Mouse (Mus musculus): ENCODE results near the gene Fadd.

The Fadd gene

DNA sequence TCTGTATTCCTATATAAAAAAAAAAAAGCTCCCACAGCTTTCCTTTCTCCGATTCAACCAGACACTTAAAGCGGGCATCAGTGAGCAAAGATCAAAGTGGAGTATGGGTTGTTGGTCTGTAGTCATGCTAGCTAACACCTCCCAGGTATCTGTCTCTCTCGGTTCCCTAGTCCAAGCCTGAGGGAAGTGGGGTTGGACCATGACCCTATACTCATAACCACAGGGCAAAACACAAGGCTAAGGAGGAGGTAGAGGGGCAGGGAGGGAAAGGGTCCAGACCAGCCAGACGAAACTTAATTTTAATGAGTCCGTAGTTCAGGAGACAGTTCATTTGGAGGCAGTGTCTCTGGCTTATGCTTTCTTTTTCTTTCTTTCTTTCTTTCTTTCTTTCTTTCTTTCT is 10.0 kb downstream of the Fadd start:
- DNase-seq = no peak

DNA sequence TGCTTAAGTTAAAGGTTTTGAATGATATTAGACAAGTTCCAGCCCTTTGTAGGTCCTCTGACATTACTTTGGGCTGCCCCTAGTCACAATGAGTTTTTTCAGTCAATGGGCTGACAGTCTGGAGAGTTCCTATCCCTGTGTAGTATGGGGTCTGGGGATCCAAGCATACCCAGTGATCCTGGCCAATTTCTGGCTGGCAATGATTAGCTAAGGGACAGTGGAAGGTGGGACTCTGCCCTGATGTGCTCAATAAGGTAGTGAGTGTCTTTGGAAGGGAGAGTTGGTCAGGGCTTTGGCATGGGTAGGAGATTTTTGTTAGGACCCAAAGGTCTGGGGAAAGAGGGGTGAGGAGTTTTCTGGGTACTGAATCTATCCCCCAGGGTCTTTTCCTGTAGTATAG is 10.7 kb downstream of the Fadd start:
- no peak for DNase-seq

DNA sequence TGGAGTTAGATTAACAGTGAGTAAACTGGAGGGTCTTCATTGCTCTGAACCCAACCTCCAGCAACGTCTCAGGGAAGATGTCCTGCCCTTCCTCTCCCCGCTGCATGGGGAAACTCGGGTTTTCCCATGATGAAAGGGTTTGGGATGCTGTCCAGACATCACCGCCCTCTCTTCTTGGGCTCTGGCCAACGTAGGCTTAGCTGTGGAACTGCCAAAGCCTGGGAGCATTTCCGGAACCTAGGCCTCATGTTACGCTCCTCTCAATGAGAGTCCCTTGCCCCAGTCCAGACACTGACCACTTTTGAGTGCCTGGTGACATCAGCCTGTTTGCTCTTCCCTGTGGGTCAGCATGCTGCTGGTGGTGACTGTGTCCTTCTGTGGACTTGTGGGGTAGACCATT is 12.8 kb downstream of the Fadd start:
- no peak for DNase-seq

DNA sequence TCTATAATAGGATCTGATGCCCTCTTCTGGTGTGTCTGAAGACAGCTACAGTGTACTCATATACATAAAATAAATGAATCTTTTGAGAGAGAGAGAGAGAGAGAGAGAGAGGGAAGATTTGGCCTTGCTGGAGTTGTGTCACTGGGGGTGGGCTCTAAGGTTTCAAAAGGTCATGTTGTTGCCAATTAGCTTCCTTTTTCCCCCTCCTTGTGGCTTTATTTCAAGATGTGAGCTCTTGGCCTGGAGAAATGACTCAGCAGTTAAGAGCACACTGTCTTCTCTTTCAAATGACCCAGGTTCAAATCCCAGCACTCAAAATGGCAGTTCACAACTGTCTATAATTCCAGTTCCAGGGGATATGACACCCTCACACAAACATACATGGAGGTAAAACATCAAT is 14.2 kb downstream of the Fadd start:
- no peak for DNase-seq

DNA sequence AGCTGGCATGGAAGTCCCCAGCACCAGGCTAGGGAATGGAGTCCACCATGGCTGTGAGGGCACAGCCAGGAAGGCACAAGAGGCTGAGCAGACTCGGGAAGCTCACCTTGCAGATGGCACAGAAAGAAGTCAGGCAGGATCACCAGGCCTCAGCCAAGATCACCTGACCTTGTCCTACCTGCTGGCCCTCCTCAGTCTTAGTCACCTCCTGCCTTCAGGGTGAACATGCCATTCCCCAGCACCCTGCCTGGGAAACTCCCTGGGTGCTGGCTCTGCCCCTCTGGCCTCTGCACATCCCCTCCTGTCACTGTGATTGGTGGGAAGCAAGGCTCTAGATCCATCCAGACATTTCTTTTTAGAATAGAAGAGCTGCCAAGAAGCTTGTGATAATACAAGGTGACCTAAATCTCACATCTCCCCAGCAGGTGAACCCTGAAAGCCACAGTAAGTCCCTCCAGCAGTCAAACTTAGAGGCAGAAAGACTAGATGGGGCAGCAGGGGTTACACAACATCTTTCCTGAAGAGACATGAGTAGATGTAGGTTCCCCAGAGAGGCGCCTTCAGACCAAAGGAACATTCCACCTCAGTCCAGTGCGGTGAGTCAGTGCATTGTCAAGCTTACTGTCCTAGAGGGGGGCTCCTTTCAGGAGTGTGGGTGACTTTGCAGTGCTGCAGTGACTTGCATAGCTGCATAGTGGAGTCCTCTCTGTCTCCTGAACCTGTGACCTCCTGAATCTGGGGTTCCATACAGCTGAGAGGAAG is 15.2 kb downstream of the Fadd start:
- no peak for DNase-seq

DNA sequence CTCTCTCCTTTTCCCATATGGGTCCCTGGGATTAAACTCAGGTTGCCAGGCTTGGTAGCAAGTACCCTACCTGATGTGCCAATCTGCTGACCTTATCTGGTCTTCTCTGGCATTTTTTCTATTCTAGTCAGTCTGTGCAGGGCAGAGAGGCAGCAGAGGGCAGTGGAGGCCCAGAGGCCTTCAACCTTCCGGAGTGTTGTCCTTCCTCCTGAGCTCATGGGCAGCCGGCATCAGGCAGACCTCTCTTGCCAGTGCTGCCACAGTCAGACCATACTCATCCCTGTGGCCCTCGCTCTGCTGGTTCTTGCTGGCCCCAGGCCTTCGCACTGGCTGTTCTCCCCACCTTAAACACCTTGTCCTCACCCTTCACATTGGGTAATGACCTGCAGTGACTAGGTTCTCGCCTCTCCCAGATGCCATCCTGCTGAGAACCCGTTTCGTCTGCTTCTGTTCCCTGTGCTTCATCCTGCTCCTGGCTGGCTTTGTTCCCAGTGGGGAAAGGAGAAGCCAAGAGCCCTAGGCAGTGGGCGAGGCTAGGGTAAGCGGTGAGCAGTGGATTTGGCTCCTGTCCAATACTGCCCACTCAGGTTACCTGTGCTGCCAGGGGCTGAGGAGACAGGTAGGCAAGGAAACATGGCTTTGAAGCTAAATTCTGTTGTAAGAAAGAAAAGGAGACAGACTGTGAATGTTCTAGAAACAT is 18.7 kb downstream of the Fadd start:
- DNase-seq = no peak

DNA sequence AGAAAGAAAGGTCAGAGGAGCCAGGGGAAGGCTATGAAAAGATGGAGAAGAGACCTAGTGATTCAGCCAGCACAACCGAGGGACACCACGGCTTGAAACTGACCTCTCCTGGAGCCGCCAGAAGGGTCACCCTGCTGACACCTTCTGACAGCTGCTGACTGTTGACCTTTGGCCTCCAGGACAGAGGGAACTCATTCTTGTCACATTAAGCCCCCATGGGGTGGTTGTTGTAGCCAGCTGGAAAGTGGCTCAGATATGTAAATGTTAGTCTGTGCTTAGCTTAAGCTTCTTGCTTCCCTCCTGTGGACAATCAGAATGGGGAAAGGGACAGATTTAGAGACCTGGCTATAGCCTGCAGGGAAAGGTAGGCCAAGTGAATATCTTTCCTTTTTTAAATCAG is 20.2 kb downstream of the Fadd start:
- no peak for DNase-seq

DNA sequence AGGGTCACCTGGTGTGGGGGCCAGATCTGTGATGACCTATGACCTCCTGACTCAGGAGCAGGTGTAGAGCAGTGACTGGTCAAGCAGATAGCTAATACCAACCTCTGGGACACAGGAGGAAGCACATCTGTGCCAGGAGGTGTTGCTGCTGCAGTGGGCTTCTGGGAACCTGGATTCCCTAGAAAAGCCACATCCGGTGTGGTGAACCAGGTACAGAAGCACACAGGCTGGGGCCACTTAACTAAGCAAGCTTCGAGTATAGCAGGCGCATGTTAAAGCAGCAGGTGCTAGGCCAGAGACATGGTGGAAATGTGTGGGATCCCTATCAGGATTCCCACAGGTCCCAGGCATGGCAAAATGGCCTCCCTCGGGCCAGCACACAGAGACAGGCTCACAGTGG is 21.7 kb downstream of the Fadd start:
- DNase-seq = no peak

DNA sequence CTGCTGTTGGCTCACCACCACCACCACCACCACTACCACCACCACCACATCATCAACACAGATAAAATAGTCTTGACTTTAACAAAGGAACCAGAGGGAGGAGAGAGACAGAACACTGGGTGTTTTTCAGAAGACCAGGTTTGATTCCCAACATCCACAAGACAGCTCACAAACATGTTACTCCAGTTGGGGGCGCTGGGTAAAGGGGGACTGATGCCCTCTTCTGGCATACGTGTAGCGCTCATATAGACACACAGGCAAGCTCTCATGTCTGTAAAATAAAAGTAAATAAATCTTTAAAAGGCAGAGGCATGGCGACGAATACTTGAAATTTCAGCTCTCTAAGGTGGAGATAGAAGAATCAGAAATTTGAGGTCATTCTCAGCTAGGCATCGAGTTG is 23.7 kb downstream of the Fadd start:
- no peak for DNase-seq

DNA sequence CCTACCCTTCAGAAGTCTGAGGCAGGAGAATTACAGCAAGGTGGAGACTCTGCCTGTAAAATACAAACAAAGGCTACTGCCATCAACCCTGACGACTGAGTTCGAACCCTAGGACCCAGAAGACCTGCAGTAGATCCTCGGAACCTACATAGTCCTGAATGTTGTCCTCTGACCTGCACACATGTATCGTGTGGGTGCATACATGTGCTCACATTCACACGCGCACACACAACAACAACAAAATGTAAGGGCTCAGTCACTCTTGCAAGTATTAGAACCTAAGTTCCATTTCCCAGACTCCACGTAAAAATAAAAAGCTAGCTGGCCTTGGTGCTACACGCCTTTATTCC is 28.2 kb downstream of the Fadd start:
- DNase-seq = no peak

DNA sequence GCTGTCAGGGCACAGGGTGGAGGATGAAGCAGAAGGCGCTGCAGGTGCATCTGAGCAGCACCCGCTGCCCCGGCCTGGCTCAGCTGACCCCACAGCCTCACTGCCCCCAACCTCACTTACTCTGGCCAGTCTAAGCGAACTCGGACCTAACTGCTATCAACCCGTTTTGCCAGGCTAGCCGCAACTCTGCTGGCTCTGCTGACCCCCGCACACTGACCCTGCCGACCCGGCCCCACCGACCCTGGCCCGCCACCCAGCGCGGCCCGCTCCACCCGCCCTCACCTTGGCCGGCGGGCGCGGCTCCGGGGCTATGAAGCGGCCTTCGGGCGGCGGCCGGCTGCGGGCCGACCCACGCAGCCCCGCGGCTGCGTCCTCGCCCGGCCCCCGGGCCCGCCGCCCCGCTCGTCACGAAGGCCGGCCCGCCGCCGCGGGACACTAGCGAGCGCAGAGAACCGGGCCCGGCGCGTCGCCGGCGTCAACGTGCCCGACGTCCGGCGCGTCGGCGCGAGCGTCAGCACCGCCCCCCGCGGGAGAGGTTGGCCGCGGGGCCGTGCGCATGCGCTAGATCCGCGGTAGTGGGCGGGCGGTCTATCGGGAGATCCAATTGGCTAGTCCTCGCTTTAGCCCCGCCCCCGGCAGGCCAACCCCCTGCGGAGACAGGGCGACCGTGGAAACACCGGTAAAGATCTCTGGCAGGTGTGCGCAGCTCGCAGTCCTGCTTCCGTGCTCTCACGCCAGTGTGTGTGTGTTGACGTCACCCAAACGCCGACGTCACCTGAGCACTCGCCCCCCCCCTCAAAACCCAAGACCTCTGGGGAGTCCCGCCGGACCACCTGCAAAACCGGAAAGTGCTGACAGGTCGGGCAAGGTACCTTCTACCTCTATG is 28.8 kb downstream of the Fadd start, which contains the start of gene Ppfia1:
Gene Ppfia1 (minus strand): TSS at position 493 of the 886 bp plus-strand sequence.
- peak; percentile 99 to 100 for DNase-seq

DNA sequence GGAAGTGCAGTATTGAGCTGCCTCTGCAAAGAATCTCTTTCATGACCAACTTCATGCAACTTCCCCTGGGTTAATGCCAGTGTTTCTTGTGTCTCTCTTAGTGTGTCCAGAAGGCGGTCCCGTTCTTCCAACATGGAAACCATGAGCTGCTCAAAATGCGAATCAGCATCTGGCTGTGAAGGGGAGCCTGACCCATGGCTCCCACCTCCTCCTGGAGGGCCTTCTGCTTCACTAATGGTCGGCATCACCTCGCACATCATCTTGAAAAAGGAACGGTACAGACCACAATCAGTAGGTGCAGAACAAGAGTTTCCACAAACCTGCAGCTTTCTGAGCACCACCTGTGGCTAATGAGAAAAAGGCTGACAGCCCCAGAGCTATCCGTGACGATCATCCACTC is 30.0 kb downstream of the Fadd start:
- no peak for DNase-seq

DNA sequence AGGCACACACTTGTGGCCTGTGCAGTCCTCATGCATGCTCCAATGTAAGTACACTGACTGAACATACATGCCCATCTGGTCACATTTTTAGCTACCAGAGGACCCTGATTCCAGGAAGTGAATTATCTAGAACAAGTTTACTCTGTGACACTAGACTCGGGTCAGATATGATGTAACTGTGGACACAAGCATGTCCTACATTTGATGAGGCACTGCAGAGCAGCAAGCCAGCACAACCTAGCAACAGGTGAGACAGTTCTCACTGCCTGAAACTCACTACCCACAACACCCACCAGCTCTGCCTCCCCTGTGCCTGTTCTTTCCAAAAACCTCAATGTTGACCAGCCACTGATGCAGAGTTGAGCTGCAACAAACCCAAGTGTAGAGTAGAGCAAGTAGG is 31.5 kb downstream of the Fadd start:
- no peak for DNase-seq

DNA sequence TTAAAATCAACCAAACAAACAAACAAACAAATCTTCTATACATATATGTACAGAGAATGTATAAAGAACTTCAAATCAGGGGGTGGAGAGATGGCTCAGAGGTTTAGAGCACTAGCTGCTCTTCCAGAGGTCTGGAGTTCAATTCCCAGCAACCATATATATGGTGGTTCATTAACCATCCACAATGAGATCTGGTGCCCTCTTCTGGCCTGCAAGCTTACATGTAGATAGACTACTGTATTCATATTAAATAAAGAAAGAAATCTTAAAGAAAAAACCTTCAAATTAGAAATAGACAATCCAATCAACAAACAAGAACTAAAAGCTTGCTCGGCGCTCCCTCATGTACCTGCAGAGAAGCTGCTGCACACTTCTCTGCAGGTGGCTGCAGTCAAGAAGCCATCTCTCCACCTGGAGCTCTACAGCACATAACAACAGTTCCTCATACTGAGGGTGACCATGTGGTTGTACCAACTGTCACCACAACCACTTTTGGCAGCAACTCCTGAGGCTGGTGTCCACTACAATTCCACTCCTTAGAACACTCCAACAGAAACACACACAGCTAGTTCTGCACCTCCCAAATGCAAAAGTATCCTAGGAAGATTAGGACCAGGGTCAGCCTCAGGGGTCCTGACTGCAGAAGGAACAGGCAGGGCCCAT is 32.2 kb downstream of the Fadd start:
- peak; percentile 86 to 92 for DNase-seq

DNA sequence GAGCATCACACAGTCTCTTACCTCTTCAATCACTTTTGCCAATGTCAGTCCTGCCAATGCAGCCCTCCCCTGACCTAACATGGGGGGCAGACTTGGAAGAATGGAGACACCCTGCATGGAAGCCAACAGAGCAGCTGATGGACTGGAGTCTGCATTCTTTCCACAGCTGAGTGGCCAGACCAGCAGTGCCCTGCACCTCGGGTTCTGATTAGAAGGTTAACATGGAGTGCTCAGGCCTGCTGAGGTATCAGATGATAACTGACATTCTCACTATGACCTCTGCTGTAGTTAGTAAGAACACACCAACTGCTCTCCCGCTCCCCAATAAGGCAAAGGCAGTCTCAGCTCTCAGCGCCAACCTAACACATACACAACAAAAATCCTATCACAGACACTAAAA is 37.0 kb downstream of the Fadd start:
- DNase-seq = no peak

DNA sequence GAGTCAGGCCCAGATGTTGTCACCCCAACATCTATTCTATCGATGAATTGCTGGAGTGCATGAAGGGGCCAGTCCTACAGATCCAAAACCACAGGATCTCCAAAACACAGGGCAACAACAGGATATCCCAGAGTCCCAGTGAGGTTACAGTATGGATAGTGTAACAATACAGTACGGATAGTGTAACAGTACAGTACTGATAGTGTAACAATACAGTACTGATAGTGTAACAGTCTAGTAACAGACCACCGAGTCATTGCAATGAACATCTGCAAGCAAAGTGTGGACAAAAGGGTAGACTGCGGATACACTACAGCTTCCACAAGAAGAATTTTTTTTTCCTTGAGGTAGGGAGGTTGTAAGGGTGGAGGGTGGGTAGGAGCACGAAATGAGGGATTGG is 40.9 kb downstream of the Fadd start:
- DNase-seq = no peak

DNA sequence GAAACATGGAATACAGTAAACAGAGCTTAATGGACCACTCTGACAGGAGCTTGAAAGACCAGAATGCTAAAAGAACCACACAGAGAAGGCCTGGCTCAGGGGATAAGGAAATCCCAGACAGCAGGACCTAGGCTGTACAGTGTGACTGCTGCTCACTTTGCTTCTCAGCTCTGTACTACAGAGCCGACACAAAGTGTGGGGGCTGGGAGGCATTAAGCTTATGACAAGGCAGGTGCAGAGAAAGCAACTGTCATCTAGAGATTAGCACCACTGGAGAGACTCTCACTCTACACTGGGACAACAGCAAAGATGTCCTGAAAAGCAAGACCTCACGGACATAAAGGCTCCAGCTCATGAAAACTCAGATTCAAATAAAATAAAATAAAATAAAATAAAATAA is 43.1 kb downstream of the Fadd start:
- no peak for DNase-seq

DNA sequence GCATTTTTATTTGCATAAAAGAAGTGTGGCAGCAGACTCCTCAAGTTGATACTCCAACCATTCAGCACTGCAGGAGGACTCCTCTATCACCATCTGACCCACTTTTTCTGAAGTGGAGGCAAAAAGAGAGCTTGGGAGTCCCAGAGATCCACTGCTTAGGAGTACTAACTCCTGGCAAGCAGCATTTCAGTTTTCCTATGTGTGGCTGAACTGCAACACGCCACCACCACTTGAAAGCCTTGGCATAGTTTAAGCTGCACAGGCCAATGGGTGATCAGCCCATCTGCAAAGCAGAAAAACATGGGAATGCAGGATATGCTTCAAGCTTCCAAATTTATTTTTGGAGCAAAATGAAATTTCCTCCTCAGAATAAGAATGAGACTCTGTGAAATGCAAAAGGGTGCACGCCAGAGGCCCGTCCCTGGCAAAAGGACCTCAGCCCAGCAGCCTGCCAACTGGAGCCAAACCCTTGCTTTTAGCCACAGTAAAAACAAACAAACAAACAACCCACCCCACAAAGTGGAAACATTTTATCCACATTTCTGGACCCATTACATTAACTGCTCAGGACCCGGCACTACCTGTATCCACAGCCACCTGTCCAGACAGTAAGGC is 44.1 kb downstream of the Fadd start:
- peak; percentile 42 to 55 for DNase-seq

DNA sequence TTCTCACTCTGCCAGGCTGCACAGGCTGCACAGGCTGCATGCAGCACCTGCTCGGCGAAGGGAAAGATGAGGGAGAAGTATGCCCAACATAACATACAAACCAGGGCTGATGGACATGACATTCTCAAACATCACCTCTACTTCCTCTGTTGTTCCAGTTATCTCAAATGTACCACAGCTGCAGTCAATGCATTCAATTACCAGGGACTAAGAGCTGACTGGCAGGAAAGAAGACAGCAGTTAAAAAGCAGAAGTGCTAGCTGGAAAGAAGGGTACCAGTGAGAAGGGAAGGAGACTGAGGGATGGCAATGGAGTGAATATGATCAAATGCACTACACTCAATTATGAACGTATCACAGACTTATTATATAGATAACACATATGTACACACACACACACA is 45.9 kb downstream of the Fadd start:
- DNase-seq = no peak

DNA sequence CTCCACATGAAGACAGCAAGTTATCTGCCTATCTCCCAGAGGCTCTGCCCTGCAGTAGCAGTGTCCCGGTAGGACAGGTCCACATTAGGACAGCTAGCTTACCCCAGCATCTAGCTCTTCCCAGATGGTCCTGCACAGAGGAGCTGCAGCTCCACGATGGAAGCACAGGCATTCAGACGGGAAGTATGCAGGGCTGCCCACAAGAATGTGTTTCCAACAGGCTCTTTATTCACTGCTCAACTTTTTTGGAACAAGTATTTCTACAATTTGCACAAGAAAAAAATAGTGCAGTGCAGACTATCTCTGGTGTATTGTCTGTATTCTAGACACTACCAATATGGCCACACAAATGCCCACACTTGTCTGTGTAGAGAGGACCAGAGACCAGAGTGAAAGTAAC is 47.5 kb downstream of the Fadd start:
- DNase-seq = no peak

DNA sequence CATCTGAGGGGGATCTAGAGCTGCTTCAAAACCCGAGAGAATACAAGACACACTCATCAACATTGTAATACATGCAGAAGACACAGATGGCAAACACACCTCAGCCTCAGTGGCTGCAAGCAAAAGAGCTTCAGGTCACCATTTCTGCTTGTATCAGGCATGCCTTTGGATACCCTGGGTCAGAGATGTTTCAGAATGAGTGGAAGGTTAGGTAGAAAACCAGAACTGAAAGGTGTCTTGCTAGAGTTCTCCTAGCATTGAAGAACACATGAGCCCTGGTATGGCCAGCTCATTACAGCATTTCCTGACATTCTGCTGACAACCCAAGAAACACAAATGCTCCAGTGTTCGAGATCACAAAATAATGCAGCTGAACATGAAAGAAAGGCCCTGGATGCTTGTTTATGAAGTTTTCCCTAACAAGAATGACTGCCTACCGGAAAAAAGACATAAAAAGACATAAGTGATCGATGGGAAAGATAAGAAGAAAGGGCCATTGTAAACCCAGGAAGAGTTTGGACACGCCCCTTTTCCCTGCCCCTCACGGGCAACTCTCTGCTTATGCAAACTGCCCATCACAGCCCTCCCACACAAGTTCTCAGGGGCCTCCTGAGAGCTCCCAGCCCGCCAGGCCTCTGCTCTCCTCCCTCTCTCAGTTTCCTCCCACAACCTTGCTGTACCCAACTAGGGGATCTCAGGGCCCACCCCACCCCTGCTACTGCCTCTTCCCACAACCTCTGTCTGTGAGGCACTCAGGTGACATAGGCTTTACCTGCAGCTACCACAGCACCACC is 50.5 kb downstream of the Fadd start:
- DNase-seq = no peak

DNA sequence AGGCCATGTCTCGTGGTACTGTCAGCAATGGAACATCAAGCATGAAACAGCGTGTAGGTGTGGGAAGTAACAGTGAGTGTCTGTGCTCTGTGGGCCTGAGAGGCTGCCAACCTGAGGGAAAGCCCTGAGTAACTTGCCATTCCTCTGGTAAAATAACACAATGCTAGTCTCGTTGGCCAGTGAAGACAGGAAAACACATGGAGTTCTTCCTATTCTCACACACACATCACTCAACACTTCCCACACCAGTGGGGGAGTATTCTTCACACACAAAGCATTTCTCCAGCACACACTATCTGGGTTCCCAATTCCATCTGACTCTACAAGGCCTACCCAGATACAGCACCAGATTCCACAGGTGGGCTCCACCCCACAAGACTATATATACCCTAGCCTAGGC is 52.4 kb downstream of the Fadd start:
- no peak for DNase-seq

Data from cerebellum, adult 18-20 months (tissue).